Mouse (Mus musculus) lung, embryonic 15.5 days (tissue): ENCODE measurements around the gene Cpt1b. TPM values are rescaled to one million over a fixed set of nuclear protein-coding genes. Genes with fewer than 3 reads are reported as not detected.
A peak's percentile ranks its signal among the peaks of the same experiment; 100 is the strongest.

Source experiments
- ATAC-seq: fragments of 200-750 bp; cut with Nextera tagmentation; 2 replicates; pipeline ENCODE4 v1.8.0; 2017; ENCODE audit warnings: moderate number of reproducible peaks, borderline replicate concordance; ENCODE audit not compliant: low FRiP score, low TSS enrichment; ENCODE audit errors: extremely low read depth
- H3K27ac ChIP-seq: fragments of 300-500 bp; sonication (generic); 2 replicates; pipeline ENCODE4 v1.5.1; 2015; ENCODE audit warnings: moderate library complexity, mild to moderate bottlenecking, inconsistent platforms
- H3K27me3 ChIP-seq: fragments of 300-500 bp; sonication (generic); 2 replicates; pipeline ENCODE4 v1.6.1; 2015; ENCODE audit warnings: inconsistent platforms
- H3K36me3 ChIP-seq: fragments of 300-500 bp; sonication (generic); 2 replicates; pipeline ENCODE4 v1.6.1; 2015; ENCODE audit warnings: inconsistent platforms
- H3K4me1 ChIP-seq: fragments of 300-500 bp; sonication (generic); 2 replicates; pipeline ENCODE4 v1.6.1; 2015; ENCODE audit warnings: inconsistent platforms
- H3K4me2 ChIP-seq: fragments of 300-500 bp; sonication (generic); 2 replicates; pipeline ENCODE4 v1.6.1; 2015; ENCODE audit warnings: inconsistent platforms, mild to moderate bottlenecking, moderate library complexity
- H3K4me3 ChIP-seq: fragments of 300-500 bp; sonication (generic); 2 replicates; pipeline ENCODE4 v1.5.1; 2015; ENCODE audit warnings: mild to moderate bottlenecking, inconsistent platforms
- H3K9ac ChIP-seq: fragments of 300-500 bp; sonication (generic); 2 replicates; pipeline ENCODE4 v1.6.1; 2015; ENCODE audit warnings: inconsistent platforms
- H3K9me3 ChIP-seq: fragments of 300-500 bp; sonication (generic); 2 replicates; pipeline ENCODE4 v1.6.1; 2016; ENCODE audit warnings: inconsistent platforms
- WGBS: fragments of 180-500 bp; shearing (Covaris S2); methylation state at CpG from one replicate; pipeline ENCODE4 v1.1.7; 2015; 5-methylcytosine and 5-hydroxymethylcytosine counted together
- polyA plus RNA-seq: library from polyadenylated mRNA; unstranded; fragments of >200 nt; fragmentation: Nextera tagmentation; extraction: Ambion mirVana; gene quantifications from 2 replicates; pipeline ENCODE4 v1.2.1, GENCODE M21; 2015

The Cpt1b gene
- polyA plus RNA-seq, 1 experiment from 2014 or later = 5.1 TPM

DNA sequence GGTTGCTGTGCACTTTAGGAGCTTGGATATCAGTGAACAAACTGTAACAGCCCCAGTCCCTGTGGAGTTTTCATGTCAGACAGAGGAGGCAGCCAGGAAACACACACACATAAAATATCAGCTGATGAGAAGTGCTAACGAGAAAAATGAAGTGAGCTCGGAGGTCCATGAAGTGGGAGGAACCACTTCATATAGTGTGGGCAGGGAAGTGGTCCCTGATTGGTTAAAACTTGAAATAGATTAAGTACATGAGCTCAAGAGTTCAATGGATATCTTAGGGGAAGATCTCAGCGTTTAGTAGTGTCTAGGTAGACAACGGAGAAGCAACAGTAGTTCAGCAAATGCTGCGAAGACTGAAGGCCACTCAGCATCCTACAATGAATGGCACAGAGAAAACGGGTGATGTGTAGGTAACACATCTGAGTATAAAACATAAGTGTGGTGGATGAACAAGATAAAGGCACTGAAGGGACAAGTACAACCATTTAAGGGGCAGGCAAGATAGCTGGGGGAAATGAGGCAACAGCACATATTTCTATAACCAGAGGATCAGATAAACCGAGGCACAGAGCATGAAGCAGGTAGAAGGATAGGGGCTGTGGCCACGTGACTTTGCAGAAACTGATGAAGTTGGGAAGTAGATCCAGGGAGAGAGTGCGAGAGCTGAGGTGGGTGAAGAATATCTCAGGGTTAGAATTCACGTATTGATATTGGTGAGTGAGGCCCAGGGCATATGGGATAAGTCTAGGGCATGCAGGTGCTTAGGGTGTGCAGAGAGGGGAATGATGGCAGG, 20.6 kb downstream of the Cpt1b start:
- Histone ChIP-seq H3K9ac (no peak overlapping the region), H3K27me3 (no peaks in the 10 kb centered on the region), H3K4me1 (no peaks in the 10 kb centered on the region), H3K27ac (no peak overlapping the region), H3K4me2 (no peak overlapping the region), H3K4me3 (no peak overlapping the region), H3K36me3 (no peaks in the 10 kb centered on the region), H3K9me3 (no peaks in the 10 kb centered on the region; the same call in 1 of the 2 replicates)
- 73% methylated on average over 10 of the region's 10 CpGs for WGBS
- ATAC-seq = no peak

DNA sequence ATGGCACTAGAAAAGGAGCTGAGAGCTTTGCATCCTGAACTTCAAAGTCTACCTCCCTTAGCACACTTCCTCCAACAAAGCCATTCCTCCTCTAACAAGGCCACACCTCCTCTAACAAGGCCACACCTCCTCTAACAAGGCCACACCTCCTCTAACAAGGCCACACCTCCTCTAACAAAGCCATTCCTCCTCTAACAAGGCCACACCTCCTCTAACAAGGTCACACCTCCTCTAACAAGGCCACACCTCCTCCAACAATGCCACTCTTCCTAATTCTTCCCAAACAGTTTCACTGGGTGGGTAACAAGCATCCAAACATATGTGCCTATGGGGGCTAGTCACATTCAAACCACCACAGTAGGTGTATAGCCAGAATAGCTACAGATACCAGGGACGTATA, 23.2 kb downstream of the Cpt1b start:
- no peak for ATAC-seq
- WGBS = 94% methylated on average over 1 of the region's 1 CpGs

DNA sequence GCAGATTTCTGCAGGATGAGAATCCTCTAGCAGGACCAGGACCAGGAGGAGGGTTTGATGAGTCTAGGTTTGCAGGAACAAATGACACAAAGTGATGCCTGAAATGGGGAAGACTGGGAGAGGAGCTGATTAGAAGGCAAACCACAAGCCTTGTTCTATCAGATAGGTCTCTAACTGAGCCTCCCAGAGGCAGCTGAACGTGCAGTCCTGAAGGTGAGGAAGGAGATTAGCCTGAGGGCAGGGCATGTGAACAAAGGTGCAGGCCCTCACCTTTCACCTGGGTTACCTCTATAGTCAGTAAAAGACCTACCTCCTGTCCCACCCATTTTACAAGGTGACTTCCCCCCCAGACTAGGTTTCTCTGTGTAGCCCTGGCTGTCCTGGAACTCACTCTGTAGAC, 25.9 kb downstream of the Cpt1b start:
- Histone ChIP-seq H3K4me3 (no peak overlapping the region), H3K4me2 (no peak overlapping the region), H3K36me3 (no peaks in the 10 kb centered on the region), H3K27ac (no peak overlapping the region), H3K9me3 (no peaks in the 10 kb centered on the region), H3K9ac (no peak overlapping the region), H3K27me3 (no peaks in the 10 kb centered on the region), H3K4me1 (no peaks in the 10 kb centered on the region)
- WGBS = 42% methylated on average over 1 of the region's 1 CpGs
- no peak for ATAC-seq

More for the DNA sequence above, 23.2 kb downstream of the Cpt1b start:
- no peak overlapping the region for H3K4me3 ChIP-seq
- H3K9me3 ChIP-seq = no peaks in the 10 kb centered on the region; the same call in 1 of the 2 replicates
- H3K4me2 ChIP-seq = no peak overlapping the region
- no peak overlapping the region for H3K9ac ChIP-seq
- H3K27me3 ChIP-seq = no peaks in the 10 kb centered on the region
- no peak overlapping the region for H3K27ac ChIP-seq
- no peaks in the 10 kb centered on the region for H3K4me1 ChIP-seq
- H3K36me3 ChIP-seq = no peaks in the 10 kb centered on the region

DNA sequence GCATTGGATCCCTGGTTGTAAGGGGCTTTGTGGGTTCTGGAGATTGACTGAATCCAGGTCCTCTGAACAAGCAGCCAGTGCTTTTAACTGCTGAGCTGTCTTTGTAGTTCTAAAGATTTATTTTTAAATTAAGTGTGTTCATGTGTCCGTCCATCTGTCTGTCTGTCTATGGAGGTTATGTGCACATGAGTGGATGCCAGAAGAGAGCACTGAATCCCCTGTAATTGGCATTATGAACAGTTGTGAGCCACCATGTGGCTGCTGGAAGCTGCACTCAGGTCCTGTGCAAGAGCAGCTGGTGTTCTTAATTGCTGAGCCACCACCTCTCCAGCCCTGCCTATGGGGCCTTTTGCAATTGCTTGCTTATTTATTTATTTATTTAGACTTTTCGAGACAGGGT, 27.5 kb downstream of the Cpt1b start:
- no peaks in the 10 kb centered on the region for H3K4me1 ChIP-seq
- H3K9ac ChIP-seq = no peak overlapping the region
- WGBS = 71% methylated on average over 2 of the region's 2 CpGs
- H3K27me3 ChIP-seq = no peaks in the 10 kb centered on the region
- H3K9me3 ChIP-seq = no peaks in the 10 kb centered on the region
- no peak overlapping the region for H3K4me2 ChIP-seq
- H3K4me3 ChIP-seq = no peak overlapping the region
- H3K36me3 ChIP-seq = no peaks in the 10 kb centered on the region
- ATAC-seq = no peak
- H3K27ac ChIP-seq = no peak overlapping the region

DNA sequence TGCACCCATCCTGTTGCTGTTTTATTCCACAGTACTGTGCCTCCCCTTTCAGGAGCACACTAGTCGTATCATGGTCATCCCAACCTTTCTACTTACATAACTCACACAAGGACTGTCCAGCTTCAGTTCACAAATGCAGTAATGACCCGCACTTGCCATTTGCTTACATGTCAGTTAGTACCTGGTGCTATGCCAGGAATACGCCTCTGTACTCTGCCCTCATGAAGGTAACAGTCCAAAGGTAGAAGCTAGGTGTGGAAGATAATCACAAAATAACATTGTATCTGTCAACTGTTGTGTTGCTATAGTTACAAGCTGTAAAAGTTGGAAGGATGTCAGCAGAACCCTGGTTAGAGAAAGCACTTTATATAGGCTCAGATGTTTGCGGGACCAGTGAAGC, 28.8 kb downstream of the Cpt1b start:
- Histone ChIP-seq H3K4me3 (no peak overlapping the region), H3K36me3 (no peaks in the 10 kb centered on the region), H3K27ac (no peak overlapping the region), H3K4me1 (no peaks in the 10 kb centered on the region), H3K9me3 (no peaks in the 10 kb centered on the region), H3K4me2 (no peak overlapping the region), H3K9ac (no peak overlapping the region), H3K27me3 (no peaks in the 10 kb centered on the region)
- no peak for ATAC-seq
- WGBS = 81% methylated on average over 4 of the region's 4 CpGs

DNA sequence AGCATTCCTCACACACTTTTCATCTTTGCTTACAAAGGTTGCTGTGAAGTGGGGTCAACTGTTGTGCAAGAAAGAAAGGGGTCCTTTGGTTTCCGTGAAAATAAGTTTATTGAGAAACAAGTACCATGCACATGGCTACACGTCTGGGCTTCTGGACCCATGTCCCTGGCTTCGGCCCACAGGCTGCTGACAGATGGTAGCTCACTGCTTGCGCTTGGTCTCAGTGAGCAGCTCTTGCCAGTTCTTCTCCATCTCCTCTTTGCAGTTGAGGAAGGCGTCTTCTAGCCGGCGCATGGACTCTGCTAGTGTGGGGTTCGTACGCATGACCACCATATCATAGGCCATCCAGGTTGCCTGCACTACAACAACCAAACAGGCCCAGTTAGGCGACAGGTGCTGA, 35.6 kb downstream of the Cpt1b start:
- Histone ChIP-seq H3K9me3 (no peaks in the 10 kb centered on the region), H3K9ac (no peak overlapping the region), H3K27ac (no peak overlapping the region), H3K4me2 (no peak overlapping the region), H3K4me3 (no peak overlapping the region), H3K27me3 (peaks cover 4% of the 10 kb centered on the region; the same call in 1 of the 2 replicates), H3K36me3 (no peaks in the 10 kb centered on the region), H3K4me1 (no peaks in the 10 kb centered on the region)
- ATAC-seq = no peak
- WGBS = 86% methylated on average over 10 of the region's 10 CpGs

DNA sequence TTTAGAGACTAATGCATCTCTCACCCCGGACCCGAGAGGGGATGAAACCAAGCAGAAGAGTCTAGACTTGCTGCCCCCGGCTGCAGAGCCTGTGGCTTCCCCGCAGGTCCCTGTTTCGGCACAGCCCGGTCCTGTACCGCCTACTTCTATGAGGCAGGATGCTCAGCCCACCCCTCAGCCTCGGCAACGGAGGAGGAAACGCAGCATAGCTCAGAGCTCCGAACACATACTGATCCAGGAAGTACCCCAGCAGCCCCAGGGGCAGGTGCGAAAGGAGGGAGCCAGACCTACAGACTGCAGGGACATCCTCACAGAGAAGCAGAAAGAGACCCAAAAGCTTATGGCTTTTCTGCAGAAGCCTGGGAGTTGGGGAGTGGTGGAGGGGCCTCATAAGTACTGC, 38.5 kb downstream of the Cpt1b start:
- Histone ChIP-seq H3K36me3 (no peaks in the 10 kb centered on the region), H3K9me3 (no peaks in the 10 kb centered on the region), H3K4me1 (no peaks in the 10 kb centered on the region), H3K27me3 (peaks cover 9% of the 10 kb centered on the region), H3K9ac (no peak overlapping the region), H3K27ac (no peak overlapping the region), H3K4me2 (no peak overlapping the region), H3K4me3 (no peak overlapping the region)
- 41% methylated on average over 12 of the region's 12 CpGs for WGBS
- no peak for ATAC-seq

DNA sequence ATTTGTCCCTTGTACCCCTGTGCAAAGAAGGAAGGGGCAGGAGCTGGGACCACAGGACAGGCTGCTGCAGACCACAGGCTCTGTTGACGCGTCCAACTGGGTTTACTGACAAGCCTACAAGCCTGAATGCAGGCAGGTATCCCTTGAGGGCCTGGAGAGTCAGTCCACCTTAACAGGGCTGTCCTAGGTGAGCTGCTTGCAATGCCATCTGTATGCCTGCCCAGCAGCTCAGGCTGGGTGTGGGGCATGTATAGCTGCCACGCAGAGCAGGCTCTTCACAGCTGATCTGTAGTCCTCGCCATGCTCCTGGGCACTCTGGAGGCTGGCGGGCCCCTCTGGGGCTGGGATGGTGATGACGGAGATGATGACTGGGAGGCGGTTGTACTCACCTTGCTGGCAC, 41.0 kb downstream of the Cpt1b start, which contains the start of gene Klhdc7b:
Gene Klhdc7b (plus strand): TSS at position 301 of the 400 bp plus-strand sequence.
- Histone ChIP-seq H3K27me3 (peaks cover 26% of the 10 kb centered on the region), H3K4me1 (peaks cover under 1% of the 10 kb centered on the region; the same call in 1 of the 2 replicates), H3K4me2 (no peak within 1 kb of the TSS), H3K9me3 (no peaks in the 10 kb centered on the region), H3K9ac (no peak within 1 kb of the TSS), H3K27ac (no peak within 1 kb of the TSS), H3K4me3 (no peak within 1 kb of the TSS), H3K36me3 (no peaks in the 10 kb centered on the region)
- WGBS = 83% methylated on average over 7 of the region's 7 CpGs
- ATAC-seq = no peak

DNA sequence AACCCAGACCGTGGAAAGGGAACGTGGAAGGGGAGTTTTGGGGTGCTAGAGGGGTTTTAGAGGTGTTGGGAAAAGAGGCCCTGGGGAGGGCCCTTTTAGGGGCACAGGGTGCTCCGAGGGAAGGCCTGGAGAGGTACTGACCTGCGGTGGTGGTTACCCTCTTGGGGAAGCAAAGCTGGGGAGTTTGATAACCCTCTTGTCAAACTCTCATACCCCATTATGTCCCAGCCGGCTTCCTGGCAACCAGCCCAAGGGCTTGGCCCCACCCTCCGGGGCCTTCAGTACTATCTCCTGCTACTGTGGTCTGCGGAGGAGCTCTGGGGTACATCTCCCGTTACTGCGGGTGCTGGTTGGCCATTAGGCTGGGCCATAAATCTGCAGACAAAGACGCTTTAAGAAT, 46.2 kb downstream of the Cpt1b start:
- WGBS = 11% methylated on average over 10 of the region's 10 CpGs
- no peaks in the 10 kb centered on the region for H3K36me3 ChIP-seq
- H3K9me3 ChIP-seq = no peaks in the 10 kb centered on the region
- H3K4me1 ChIP-seq = peaks cover 17% of the 10 kb centered on the region
- peak overlapping the region; percentile 76 for H3K4me2 ChIP-seq
- ATAC-seq = no peak
- peak overlapping the region; percentile 41 for H3K4me3 ChIP-seq
- H3K27me3 ChIP-seq = peaks cover 61% of the 10 kb centered on the region
- no peak overlapping the region for H3K9ac ChIP-seq
- H3K27ac ChIP-seq = no peak overlapping the region

DNA sequence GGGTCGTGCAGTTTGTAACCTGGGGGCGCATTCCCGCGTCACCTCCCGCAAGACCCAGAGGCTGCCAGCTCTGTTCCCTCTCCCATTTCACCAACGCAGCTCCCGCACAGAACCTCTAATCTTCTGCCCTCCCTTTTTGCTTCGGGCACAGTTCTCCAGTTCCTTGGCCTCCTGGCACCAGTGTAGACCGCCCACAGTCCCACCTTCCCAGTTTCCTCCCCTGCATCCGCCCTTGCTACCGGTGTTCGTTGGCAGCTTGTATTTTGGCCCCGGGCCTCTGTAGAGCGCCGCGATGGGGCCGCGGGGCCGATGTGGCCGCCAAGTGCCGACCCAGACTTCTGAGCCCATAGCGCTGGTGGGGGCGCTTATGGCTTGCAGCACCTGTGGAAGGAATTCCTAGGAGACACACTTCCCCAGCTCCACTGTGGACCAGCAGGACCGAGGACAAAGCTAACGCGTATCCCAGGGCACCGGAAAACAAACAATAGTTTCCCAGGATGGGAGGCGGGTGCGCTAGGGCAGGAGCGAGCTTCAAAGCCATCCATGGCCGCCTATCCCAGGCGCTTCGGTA, 46.7 kb downstream of the Cpt1b start, which contains the start of gene Odf3b:
Gene Odf3b (minus strand): TSS at position 452 of the 571 bp plus-strand sequence.
- Histone ChIP-seq H3K4me2 (peak within 1 kb of the TSS; percentile 76), H3K27ac (no peak within 1 kb of the TSS), H3K27me3 (peaks cover 61% of the 10 kb centered on the region), H3K4me1 (peaks cover 21% of the 10 kb centered on the region), H3K4me3 (peak within 1 kb of the TSS; percentile 41), H3K9ac (peak within 1 kb of the TSS; percentile 18; the same call in 1 of the 2 replicates), H3K36me3 (no peaks in the 10 kb centered on the region), H3K9me3 (no peaks in the 10 kb centered on the region)
- WGBS = 1% methylated on average over 33 of the region's 33 CpGs
- no peak for ATAC-seq

DNA sequence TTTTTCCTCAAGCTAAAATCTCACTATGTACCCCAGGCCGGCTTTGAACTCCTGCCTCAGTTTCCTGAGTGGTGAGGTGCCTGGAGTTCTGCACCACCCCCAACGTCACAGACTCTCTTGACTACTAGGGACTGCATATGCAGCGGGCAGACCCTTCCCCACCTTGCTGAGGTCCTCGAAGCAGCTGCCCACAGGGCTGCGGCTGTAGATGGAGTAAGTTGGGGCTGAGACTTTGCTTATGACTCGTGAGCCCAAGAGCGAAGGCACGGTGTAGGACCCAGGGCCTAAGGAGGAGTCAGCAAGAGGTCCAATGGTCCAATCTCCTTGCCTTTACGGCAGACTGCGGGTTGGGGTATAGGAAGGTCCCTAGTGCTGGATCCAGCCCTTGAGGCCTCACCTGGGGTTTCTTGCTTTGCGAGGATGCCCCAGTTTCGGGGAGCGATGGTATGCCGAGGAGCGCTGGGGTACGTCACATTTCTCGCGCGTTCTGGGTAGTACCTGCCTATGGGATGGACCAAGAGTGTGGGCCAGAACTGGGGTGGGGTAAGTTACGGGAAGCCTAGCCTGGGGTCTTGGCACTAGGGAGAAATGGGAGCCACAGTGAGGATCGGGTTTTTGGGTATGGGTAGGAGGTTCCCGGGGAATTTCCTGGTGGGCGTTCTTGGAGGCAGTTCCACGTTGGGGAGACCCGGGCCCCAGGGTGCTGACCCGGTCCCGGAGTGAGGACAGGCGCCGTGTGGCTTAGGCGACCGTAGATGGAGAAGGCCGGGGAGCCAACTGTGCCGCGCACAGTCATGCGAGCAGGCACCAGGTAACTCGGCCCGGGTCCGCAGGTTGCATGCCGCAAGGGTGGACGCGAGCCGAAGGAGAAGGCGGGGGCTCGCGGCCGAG, 47.5 kb downstream of the Cpt1b start:
- H3K9me3 ChIP-seq = no peaks in the 10 kb centered on the region
- H3K4me1 ChIP-seq = peaks cover 23% of the 10 kb centered on the region
- no peaks in the 10 kb centered on the region for H3K36me3 ChIP-seq
- peaks cover 61% of the 10 kb centered on the region for H3K27me3 ChIP-seq
- peak overlapping the region; percentile 76 for H3K4me2 ChIP-seq
- peak overlapping the region; percentile 18; the same call in 1 of the 2 replicates for H3K9ac ChIP-seq
- no peak for ATAC-seq
- 10% methylated on average over 46 of the region's 46 CpGs for WGBS
- H3K27ac ChIP-seq = no peak overlapping the region
- H3K4me3 ChIP-seq = peak overlapping the region; percentile 41
